Mouse (Mus musculus) layer of hippocampus, adult 9-10 months (tissue): Measurements from ENCODE around the gene Dhps.

Experiments used
- DNase-seq: peaks from one replicate; pipeline ENCODE4 v3.0.0; 2022; ENCODE audit warnings: low spot score

Dhps gene

GRCm38 (mm10) chr8:85071514-85072281 lies at the start of gene Dhps:
Gene Dhps (plus strand): TSS chr8:85071757.
- peak; percentile 83 for DNase-seq

DNA sequence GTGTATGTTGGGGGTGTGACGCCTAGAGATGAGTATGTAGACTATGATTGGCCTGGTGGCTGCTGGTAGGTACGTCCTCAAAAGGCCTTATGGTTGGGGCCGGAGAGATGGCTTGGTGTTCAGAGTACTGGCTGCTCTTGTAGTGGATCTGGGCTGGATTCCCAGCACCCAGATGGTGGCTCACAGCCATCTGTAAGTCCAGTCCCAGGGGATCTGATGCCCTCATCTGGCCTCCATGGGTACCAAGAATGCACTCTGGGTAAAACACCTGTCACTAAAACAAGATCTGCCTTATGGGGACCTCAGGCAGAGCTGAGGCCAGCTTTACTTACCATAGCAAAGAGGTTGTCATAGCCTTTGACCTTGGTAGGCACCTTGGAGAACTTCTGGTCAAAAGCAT lies 47.7 kb upstream of the Dhps start:
- DNase-seq, result no peak

DNA sequence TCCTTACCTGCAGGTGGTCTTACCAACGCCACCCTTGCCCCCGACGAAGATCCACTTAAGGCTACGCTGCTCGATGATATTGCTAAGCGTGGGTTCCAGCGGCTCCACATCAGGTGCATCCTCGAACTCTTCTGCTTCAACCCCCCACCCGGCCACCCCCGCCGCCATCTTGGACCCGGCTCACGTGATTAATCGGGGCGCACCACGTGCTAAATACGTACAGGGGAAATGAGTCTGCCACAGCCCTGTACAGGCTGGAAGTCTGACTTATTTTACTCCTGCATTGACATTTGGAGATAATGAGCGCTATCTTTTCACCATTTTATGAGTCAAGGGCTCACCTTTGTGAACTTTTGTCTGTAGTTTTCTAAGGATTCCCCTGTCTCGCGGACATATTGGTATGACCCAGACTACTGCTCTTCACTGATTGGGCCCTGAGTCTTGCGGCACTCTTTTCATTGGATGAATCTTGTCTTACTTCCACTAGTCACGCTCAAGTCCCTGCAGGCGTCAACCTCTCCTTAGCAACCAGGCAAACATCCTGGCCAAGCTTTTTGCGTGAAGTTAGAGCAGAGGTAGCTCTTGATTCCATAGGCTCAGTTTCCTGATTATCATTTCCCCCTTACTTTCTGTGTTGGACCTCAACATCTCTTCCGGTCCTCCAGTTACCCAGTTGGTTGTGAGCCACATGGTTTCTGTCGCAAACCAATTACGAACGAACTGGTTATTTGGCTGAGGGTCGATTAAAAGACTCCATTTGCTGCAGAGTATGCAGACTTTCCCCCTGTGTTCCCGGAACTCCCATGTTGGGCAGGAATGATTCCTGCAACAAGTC lies 46.2 kb upstream of the Dhps start, which contains the start of gene Asna1:
Gene Asna1 (minus strand): TSS at position 184 of the 835 bp plus-strand sequence.
- peak; percentile 88 for DNase-seq

GRCm38 (mm10) chr8:85026670-85027515 lies 44.7 kb upstream of the Dhps start, which contains the start of gene Trir:
Gene Trir (plus strand): TSS chr8:85026823.
- DNase-seq, result peak; percentile 91

DNA sequence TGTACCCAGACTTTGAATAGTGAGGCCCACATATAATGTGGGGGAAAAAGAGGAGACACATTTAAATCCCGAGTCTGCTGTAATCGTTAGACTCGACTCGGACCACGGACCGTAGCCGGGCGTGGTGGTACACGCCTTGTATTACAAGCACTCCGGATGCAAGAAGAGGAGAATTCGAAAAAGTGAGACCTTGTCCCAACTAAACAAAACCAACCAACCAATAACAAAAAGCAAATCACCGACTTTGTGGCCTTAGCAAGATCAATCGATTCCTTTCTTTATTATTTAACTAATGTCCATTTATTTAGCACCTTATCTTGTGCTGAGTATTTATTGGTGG lies 44.1 kb upstream of the Dhps start:
- no peak for DNase-seq

DNA sequence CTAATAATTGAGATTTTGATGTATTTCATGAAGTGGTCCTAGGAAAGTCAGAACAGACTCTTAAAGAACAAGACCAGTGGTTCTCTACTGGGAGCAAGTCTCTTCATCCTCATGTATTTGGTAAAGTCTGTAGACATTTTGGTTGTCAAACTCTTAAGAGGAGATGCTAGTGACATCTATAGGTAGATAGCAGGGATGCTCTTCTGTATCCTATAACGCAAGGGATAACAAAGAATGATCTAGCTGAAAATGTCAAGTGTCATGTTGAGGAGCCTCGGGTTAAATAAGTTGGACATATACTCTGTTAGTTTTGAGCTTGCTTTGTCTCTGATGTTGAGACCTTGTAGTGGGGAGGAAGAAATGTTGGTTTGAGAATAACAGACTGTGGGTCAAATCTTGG lies 43.6 kb upstream of the Dhps start:
- no peak for DNase-seq

- DNase-seq, result no peak
Measured at GRCm38 (mm10) chr8:85029271-85029670, 42.3 kb upstream of the Dhps start.

DNA sequence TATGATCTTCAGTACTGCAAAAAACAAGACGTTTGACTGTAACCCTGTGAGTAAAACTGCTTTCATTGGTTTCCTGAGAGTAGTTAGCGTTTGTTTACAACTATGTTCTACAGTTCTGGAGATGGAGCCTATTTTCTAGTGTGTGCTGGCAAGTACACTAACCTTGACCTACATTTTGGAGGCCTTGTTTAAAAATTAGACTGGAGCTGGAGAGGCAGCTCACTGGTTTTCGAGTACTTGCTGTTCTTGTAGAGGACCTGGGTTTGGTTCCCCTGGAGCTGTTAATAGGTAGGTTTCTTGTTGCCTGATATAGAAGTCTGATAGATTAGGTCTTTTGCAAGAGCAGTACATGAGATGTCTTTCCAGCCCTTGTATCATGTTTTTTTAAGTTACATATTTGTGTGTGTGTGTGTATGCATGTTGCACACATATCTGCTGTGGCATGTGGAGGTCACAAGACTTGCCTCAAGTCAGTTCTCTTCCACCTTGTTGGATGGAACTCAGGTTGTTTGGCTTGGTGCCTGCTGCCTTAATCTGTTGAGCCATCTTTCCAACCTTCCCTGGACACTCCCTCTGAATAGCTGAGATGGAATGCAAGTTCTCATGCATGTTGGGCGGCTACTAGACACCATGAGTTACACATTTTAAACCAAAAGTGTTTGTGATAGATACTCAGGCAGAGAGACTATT lies 38.8 kb upstream of the Dhps start:
- DNase-seq, result no peak

- DNase-seq, result no peak
Measured at GRCm38 (mm10) chr8:85033867-85034266, 37.7 kb upstream of the Dhps start.

DNA sequence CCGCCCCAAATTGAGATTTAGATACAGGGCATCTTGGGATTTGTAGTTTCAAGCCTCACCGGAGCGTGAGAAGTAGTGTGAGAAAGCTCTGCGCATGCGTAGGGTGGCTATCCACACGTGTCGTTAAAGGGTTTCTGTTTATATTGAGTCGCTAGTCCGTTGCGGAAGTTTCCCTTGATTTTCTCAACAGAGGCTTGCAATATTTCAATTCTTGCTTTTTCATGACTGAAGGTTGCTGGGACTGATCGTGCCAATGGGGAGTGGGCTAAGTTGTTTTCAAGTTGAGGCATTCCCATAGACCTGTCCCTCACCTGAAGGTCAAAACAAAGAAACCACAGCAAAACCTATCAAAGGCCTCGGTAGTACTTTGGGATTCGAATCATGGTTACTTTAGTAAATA lies 36.8 kb upstream of the Dhps start:
- DNase-seq, result peak; percentile 52

DNA sequence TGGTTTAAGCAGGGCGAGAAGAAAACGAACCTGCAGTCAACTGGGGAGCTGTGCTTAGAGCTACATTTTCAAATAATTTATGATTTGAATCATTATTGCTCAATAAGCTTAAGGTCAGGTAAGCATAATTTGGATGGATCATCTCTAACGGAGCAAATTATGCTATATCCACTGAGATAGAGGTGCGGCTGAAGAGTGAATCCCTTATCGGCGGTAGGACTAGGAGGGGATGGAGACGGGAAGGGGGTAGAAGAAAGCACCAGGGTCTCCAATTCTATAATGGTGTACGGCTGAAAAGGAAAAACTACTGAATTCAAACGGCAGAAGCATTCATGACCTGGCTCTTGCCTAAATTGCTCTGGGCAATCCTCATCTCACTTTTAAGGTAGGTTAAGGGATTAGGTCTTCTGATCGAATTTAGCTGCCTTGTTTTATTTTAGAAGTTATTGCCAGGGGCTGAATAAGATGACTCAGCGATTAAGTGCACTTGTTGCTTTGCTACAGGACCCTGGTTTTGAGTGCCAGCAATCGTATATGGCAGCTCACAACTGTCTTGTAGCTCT lies 36.3 kb upstream of the Dhps start:
- no peak for DNase-seq

DNA sequence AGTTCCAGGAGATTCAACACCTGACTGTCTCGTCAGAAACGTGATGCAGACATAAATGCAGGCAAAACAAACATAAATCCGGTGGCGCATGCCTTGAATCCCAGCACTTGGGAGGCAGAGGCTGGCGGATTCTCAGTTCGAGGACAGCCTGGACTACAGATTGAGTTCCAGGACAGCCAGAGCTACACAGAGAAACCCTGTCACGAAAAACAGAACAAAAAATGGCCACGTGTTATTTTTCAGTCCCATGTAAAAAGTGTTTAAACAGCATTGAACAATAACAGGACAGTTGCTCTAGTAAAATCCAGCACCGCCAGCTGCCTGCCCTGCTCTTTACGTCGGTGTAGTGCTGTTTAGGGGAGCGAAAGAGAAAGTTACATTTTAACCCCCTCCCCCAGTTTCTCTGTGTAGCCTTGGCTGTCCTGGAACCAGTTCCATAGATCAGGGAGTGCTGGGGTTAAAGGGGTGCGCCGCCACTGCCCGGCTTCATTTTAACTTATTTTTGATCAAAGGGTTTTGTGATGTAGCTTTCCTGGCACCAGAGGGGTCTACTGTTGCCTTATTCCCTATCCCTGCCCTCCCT lies 35.7 kb upstream of the Dhps start:
- no peak for DNase-seq

- DNase-seq, result no peak
Measured at GRCm38 (mm10) chr8:85036381-85036717, 35.2 kb upstream of the Dhps start.

DNA sequence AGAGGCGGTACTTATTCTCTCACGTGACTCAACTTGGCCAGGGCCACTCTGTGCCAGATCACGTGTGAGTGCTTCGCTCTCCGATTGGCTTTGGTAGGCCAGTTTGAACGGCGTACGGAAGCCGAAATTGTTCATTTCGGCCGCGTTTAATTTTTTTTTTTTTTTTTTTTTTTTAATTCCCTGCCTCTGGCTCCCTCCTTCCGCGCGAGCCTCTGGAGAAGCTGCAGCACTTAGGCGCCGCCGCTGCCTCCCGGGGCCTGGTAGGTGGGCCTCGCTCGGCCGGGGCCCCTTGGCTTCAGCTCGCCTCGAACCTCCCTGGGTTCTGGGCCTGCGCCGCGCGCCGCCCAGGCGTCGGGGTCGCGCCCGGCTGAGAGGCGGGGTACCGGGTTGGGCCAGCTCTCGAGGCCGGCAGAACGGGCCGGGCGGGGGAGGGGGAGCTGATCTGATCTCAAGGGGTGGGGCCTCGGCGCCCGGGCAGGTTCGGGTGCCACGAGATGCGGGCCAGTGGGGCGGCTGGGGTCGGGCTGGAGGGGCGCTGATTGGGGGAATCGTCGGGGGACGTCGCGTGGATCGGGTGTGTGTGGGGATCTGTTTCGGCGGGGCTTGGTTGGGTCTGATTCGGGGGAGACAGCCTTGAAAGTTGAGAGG lies 34.7 kb upstream of the Dhps start, which contains the start of gene Tnpo2:
Gene Tnpo2 (plus strand): TSS at position 198 of the 648 bp plus-strand sequence.
- DNase-seq, result peak; percentile 86

- DNase-seq, result no peak
Measured at GRCm38 (mm10) chr8:85037366-85037680, 34.2 kb upstream of the Dhps start.

DNA sequence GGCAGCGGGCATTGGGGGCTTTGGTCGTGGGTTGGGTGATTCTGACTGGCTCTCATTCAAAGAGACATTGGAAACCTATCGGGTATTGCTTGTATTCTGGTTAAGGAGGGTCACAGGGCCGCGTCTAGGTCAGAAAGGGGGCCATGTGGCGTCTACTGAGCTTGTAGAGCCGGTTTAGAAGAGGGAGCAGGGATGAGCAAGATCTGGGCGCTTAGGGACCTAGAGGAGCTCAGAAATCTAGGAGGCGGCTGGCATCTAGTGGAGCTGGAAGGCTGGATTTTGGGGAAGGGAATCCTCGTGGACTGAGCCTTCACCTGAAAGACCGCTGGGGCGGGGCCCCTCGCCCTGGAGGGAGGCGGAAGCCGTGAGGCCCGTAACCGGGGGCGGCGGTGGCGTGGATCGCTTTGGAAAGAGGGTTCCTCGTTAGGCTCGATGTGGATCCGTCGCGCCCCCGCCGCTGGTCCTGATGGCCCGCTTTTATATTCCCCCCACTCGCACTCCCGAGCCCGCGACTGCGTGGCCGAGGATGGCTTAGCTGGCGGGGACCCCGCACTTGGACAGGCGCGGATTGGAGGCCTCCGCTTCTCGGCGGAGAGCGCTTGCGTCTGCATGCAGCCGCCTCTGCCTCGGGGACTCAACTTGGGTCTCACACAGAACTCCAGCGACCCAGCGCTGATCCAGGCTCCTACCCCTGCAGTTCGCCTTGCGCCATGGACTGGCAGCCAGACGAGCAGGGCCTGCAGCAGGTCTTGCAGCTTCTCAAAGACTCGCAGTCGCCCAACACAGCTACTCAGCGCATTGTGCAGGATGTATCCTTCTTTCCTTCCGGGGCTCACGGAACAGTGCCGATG lies 33.7 kb upstream of the Dhps start:
- no peak for DNase-seq

- DNase-seq, result no peak
Measured at GRCm38 (mm10) chr8:85043619-85044018, 27.9 kb upstream of the Dhps start.

- DNase-seq, result no peak
Measured at GRCm38 (mm10) chr8:85057367-85057766, 14.2 kb upstream of the Dhps start.

DNA sequence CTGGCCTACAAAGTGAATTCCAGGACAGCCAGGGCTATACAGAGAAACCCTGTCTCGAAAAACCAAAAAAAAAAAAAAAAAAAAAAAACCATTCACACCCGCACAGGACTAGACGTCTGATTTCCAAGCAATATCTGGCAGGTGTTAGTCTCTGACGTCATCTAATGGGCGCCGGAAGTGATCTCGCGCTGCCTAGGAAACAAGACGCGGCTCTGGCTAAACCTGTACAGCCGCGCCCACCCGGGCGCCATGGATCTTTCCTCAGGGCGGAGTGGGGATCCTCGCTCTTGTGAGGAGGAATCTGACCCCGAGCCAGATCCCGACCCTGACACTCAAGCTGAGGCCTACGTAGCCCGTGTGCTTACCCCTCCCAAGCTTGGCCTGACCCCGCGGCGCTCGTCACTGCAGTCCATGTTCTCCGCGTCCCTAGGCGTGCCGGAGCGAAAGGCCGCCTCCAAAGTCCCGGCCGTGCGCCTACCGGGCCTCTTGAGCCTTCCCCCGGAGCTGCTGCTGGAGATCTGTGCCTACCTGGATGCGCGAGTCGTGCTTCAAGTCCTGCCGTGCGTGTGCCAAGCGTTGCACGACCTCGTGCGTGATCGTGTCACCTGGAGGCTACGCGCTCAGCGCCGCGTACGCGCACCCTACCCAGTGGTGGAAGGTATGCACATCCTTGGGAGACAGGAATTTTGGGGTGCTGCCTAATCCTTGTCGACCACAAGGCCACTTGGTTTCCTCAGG lies 11.5 kb upstream of the Dhps start, which contains the start of gene Fbxw9:
Gene Fbxw9 (plus strand): TSS at position 177 of the 738 bp plus-strand sequence.
- peak; percentile 88 for DNase-seq
